Mouse (Mus musculus) left cerebral cortex, adult 2 months (tissue): ENCODE data around the gene Slc16a2. TPM values are rescaled to one million over a fixed set of nuclear protein-coding genes. Genes with fewer than 3 reads are reported as not detected.
A peak's percentile ranks its signal among the peaks of the same experiment; 100 is the strongest.

Source experiments
- DNase-seq, 2 experiments: peaks; one replicate each; pipeline ENCODE4 v3.0.0; 2021 to 2022; ENCODE audit warnings: low spot score in 2 of 2, mixed read lengths in 1 of 2; ENCODE audit errors: extremely low spot score in 1 of 2
- H3K27ac ChIP-seq: fragments of 200-600 bp; 2 replicates; pipeline ENCODE4 v1.8.1; 2022
- H3K4me3 ChIP-seq: fragments of 200-600 bp; 2 replicates; pipeline ENCODE4 v1.8.1; 2022
- CTCF ChIP-seq: fragments of 200-600 bp; IDR thresholded peaks from 2 replicates; pipeline ENCODE4 v1.8.1; 2022; ENCODE audit warnings: antibody characterized with exemption, mild to moderate bottlenecking, moderate library complexity
- intact Hi-C: fragments of 180-260 bp; cut with DNase I; formaldehyde crosslinking; loops from one replicate; pipeline ENCODE4 v1.15.1; 2025
- total RNA-seq, 2 experiments: library from RNA; stranded (reverse); gene quantifications; 2 replicates each; pipeline ENCODE4 v1.2.3; 2021

Slc16a2 gene
- total RNA-seq, 2 experiments from 2014 or later: 32.0 to 33.0 TPM

DNA sequence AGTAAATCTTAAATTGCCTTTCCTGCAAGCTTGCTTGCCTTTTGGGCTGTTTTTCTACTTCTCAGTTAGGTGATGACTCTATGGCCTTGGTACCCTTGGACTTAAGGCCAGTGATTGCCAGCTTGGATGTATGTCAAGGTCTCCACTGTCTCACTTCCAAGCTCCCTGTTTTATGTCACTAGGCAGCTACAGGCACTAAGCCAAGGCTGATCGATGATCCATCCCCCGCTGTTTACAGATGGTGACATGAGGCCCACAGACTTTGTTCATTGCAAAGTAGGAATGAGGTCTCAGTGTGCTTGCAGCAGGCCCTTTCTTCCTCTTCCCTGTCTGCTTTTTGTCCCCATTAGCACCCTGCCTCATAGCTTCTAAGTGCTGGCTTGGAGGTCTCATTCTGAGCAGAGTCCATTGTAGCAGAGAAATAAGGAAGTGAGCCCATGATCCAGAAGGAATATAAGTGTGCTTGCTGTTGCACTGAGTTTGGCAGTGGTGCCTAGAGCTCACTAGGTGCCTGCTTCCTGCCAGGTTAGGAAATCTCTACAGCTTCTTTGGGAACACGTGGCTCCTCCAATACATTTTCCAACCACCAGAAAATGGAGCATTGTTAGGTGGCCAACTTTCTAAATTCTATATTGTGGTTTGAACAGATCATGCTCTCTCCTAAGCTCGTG, 89.6 kb downstream of the Slc16a2 start:
- no peak for DNase-seq
- H3K27ac ChIP-seq: no peak overlapping the region
- TF ChIP-seq CTCF: no peak
- intact Hi-C loops: no loop called here
- no peak overlapping the region for H3K4me3 ChIP-seq

DNA sequence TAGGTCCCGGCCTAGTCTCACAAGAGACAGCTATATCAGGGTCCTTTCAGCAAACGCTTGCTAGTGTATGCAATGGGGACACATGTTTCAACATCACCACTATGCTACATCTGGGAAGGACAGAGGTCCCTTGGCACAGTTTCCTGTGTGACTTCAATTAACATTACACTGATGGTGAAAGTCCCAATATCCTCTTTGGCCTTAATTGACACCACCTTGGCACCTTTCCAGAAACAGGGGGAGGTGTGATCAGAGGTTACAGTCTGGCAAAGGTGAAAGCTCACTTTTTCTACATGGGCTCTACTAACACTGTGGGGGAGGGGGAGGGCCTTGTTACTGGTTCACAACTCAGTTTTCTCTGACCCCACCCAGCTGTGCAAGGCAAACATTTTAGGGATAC, 99.3 kb downstream of the Slc16a2 start:
- intact Hi-C loops: no loop called here

DNA sequence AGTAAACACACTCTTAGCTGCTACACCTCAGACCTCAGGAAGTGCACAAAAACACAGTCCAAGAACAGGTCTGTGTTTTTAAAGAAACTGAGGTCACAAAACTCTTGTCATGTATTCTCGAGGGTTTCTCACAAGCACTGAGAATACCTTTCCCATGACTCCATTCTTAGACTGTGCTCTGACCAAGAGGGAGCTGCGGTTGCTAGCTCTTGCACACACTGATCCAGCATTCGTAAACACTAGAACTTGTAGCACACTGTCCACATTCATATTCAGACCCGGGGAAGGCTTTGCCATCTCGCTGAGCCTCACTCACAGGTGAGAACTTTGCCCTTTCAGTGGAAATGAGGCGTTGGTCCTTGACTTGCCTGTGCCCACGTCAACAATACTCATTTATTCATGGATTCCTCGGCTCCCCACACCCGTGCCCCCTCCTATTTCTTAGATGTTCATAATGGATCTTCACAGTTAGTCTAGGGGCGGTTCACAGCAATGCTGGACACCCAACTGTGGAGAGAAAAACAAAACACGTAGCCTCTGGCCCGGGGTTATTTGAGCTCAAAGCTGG, 102.1 kb downstream of the Slc16a2 start:
- Histone ChIP-seq H3K4me3 (no peak overlapping the region), H3K27ac (no peak overlapping the region)
- intact Hi-C loops: no loop called here
- no peak for TF ChIP-seq CTCF
- DNase-seq: no peak

More for the DNA sequence above, 99.3 kb downstream of the Slc16a2 start:
- DNase-seq: no peak
- H3K27ac ChIP-seq: no peak overlapping the region
- H3K4me3 ChIP-seq: no peak overlapping the region
- TF ChIP-seq CTCF: no peak

DNA sequence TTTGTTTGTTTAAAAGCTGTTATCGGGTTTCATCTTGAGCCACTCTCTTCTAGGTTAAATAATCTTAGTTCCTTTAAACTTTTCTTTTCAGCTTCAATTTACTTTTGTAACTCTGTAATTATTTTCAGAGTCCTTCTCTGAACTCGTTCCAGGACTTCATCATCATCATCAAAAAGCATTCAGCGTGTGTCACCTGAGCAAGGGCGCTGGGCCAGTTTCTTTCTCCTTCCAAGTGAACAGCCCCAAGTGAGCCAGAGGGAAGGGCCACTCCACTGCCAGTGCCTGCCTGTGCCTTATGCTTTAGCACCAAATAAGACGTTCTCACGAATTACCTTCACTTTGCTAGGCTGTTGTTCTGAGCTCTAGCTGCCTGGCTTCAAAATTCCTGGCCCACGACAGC, 108.9 kb downstream of the Slc16a2 start:
- Histone ChIP-seq H3K4me3 (no peak overlapping the region), H3K27ac (no peak overlapping the region)
- no peak for TF ChIP-seq CTCF
- DNase-seq: no peak
- intact Hi-C loops: no loop called here

DNA sequence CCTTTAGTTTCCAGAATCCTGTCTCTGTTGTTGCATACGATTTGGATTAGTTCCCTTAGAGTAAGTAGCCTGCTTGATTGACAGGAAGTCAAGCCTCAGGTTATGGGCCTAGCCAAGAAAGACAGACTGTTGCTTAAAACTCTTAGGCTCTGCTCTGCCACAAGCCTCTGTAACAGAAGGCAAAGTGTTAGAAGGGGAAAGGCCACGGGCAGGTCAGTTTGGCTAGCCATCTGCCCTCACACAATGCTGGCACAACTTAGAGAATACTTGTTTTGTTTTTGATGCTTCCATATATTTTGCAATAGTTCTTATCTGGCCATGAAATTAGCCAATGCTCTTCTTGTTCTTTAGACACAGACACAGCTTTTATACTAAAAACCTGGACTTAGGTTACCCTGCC, 112.1 kb downstream of the Slc16a2 start:
- no peak overlapping the region for H3K4me3 ChIP-seq
- intact Hi-C loops: no loop called here
- TF ChIP-seq CTCF: no peak
- H3K27ac ChIP-seq: no peak overlapping the region
- DNase-seq: no peak

DNA sequence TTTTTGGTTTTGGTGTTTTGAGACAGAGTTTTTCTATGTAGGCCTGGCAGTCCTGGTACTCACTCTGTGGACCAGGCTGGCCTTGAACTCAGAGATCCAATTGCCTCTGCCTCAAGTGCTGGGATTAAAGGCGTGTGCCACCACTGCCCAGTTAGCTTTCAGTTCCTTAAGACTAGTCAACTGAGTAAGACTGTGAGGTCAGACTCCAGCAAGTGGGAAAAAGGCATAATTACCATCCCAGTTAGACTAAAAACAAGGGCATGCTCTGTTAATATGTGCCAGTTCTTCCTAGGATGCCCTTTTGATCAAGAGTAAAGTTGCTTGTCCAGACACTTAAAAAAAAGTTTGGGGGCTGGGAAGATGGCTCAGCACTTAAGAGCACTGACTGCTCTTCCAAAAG, 113.2 kb downstream of the Slc16a2 start:
- no peak for DNase-seq
- Histone ChIP-seq H3K4me3 (no peak overlapping the region), H3K27ac (no peak overlapping the region)
- TF ChIP-seq CTCF: no peak
- intact Hi-C loops: no loop called here

DNA sequence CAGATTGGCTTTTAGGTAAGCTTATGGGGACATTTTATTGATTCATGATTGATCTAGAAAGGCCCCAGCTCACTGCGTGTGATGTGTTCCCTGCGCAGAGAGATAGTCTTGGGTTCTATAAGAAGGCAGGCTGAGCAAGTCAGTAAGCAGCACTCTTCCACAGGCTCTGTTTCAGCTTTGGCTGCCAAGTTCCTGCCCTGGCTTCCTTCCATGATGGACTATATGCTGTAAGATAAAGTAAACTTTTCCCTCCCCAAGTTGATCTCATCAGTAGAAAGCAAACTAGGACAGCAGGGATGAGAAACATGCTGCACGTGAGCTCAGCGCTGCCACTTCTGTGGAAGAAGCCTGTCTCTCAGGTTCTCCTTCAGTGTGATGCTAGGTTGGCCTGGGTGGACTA, 117.2 kb downstream of the Slc16a2 start:
- intact Hi-C loops: no loop called here
- TF ChIP-seq CTCF: no peak
- Histone ChIP-seq H3K4me3 (no peak overlapping the region), H3K27ac (no peak overlapping the region)
- no peak for DNase-seq

DNA sequence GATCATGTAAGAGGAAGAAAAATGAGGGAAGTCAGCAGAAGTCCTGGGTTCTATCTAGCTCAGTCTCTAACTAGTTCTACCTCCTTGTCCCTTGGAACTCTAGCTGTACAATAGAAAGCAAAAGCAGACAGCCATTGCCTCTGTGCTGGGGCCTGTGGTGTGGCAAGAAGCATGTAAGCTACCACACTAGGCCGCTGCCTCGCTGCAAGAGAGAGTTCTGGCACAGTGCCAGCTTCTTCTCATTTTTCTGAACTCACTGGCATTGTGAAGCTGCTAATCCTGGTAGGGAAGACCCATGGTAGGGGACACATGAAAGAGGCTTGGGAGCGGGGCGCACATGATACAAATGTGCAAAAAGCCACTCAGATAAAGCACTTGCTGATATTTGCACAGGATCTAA, 117.8 kb downstream of the Slc16a2 start:
- intact Hi-C loops: no loop called here
- H3K4me3 ChIP-seq: no peak overlapping the region
- no peak overlapping the region for H3K27ac ChIP-seq
- DNase-seq: no peak
- TF ChIP-seq CTCF: no peak

DNA sequence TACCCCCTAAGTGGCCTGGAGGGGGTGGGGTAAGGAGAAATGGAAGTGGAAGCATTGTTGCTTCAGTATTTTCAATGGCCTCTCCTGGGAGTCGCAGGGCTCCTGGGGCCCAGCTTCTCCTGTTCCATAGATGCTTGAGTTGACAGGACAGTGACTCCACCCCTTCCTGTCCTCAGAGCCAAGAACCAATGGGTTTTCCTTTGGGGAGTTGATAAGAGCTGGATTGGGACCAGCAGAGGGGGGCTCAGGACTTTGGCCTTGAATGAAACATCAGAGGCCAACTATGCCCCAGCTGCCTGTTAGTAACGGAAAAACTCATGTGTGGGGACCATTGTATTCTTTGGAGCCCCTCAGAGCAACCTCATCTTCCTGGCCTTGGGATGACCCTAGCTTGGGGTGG, 124.0 kb downstream of the Slc16a2 start:
- no peak for TF ChIP-seq CTCF
- intact Hi-C loops: loop anchor here (5.0 kb wide), 1 partner anchor 220 kb away; no protein-coding TSS in a partner anchor
- no peak for DNase-seq
- Histone ChIP-seq H3K27ac (no peak overlapping the region), H3K4me3 (no peak overlapping the region)

DNA sequence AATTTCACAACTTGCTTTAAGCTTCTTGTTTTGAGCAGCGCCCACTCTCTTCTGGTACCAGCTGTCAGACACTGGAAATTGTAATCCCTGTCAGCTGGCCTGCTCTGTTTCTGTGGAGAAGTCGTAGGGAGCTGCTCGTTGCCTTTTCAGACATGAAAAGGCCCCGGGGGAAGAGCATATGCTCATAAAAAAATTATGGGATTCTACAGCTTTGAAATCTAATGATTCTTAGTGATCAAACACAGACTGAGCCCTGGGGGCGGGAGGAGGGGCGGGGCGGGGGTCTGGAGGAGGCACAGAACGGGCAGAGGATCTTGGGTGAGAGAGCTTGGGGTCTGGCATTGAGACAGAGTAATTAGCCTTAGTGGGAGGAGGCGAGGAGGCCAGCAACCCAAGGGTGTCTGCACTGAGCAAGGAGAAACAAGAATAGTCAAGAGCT, 125.7 kb downstream of the Slc16a2 start:
- peak; percentile 26 to 27 for DNase-seq
- Histone ChIP-seq H3K27ac (peak overlapping the region; percentile 18), H3K4me3 (no peak overlapping the region)
- TF ChIP-seq CTCF: no peak
- intact Hi-C loops: loop anchor here (5.0 kb wide), 1 partner anchor 221 kb away; no protein-coding TSS in a partner anchor

DNA sequence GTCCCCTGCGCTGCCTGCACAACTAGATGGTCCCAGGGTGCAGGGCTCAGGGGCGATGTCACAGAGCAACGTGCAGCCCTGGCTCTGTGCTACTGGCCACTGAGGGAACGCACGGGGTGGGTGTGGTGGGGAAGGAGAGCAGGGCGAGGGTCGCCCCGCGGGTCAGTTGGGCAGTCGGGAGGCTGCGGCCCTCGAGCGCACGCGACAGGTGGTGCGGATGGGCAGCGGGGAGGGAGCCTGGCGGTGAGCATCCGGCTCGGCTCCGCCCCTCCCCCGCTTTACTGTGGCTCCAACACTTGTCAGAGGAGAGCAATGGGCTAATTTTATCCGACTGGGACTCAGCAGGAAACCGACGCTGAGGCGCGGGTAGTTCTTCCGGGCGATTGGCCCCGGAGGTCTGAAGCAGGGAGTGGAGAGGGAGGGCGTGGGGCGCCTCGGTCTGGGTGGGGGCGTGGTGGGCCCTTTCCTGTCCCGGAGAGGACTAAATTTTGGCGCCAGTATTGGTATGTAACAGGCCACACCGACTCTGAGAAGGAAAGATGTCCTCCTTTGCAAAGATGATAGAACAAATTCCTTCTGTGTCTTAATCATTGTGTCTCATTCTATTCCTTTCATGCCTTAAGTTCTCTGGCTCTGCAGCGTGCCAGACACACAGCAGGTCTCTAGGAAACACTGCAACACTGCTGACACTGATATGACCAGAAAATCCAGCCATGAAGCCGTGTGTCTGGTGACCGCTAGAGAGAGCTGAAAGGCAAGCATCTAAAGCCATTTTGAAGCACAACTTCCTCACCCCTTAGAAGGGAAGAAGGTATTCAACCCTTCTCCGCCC, 126.4 kb downstream of the Slc16a2 start:
- peak overlapping the region; percentile 78 for H3K27ac ChIP-seq
- DNase-seq: peak; percentile 64 to 65
- intact Hi-C loops: loop anchor here (2.0 to 5.0 kb wide), 3 partner anchors 125 to 222 kb away; partner anchors contain the start of gene Slc16a2
- TF ChIP-seq CTCF: peak; percentile 34
- H3K4me3 ChIP-seq: peak overlapping the region; percentile 49

DNA sequence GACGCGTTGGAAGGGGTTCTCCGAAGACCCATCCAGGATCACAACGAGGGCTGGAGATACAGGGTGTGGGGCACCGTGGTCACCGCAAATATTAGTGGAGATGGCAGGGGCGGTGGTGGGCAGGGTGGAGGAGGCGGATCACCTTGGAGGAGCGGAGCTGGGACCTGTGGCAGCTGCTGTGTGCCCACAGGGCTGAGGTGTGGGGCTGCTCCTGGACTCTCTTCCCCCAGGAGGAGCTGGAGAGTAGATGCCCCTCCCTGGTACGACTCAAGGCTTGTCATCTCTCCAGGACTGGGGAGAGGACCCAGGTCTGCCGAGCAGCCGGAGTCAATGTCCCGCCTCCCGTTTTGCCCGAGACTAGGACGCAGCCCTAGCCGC, 127.0 kb downstream of the Slc16a2 start:
- H3K4me3 ChIP-seq: peak overlapping the region; percentile 49
- TF ChIP-seq CTCF: no peak
- peak overlapping the region; percentile 78; the same call in 1 of the 2 replicates for H3K27ac ChIP-seq
- peak in 1 of 2 experiments; percentile 17 for DNase-seq
- intact Hi-C loops: loop anchor here (2.0 to 5.0 kb wide), 3 partner anchors 126 to 223 kb away; partner anchors contain the start of gene Slc16a2
